Mouse (Mus musculus) mammary gland, adult 2 months (tissue): ENCODE results near the gene Slc35d2. TPM values are rescaled to one million over a fixed set of nuclear protein-coding genes. Genes with fewer than 3 reads are reported as not detected.

Source experiments
- polyA plus RNA-seq: library from polyadenylated mRNA; depleted of rRNA; stranded (reverse); fragments of >200 nt; gene quantifications from 2 replicates; pipeline ENCODE4 v1.2.3, GENCODE M21; 2012; ENCODE audit warnings: low replicate concordance; rRNA removed

Slc35d2 gene
- 7.3 and 7.6 TPM in 2 replicates for polyA plus RNA-seq

GRCm38 (mm10) chr13:64128858-64129615, at the start of gene Slc35d2:
TSS of gene Slc35d2 (minus strand) at chr13:64129368.

GRCm38 (mm10) chr13:64161548-64161915, 32.4 kb upstream of the Slc35d2 start, which contains the start of gene Habp4:
TSS of gene Habp4 (plus strand) at chr13:64161824.

GRCm38 (mm10) chr13:64153083-64153682, 24.0 kb upstream of the Slc35d2 start, which contains the start of gene Zfp367:
TSS of gene Zfp367 (minus strand) at chr13:64153202.

GRCm38 (mm10) chr13:64089130-64089529, 40.0 kb downstream of the Slc35d2 start, which contains the start of gene Hsd17b3:
TSS of gene Hsd17b3 (minus strand) at chr13:64089230.

Other genes starting within 250 kb of the Slc35d2 start
- not detected in 2 replicates for gene Hsd17b3, start 40.1 kb downstream of the Slc35d2 start, polyA plus RNA-seq
- gene Zfp367, start 23.8 kb upstream of the Slc35d2 start, polyA plus RNA-seq: 2.4 and 6.7 TPM in 2 replicates
- gene Habp4, start 32.5 kb upstream of the Slc35d2 start, polyA plus RNA-seq: 12.1 and 13.5 TPM in 2 replicates
- 2.8 and 5.8 TPM in 2 replicates for gene Cdc14b, start 145.9 kb upstream of the Slc35d2 start, polyA plus RNA-seq
- 8.8 and 20.4 TPM in 2 replicates for gene Aaed1, start 183.3 kb upstream of the Slc35d2 start, polyA plus RNA-seq
- 93.1 and 257 TPM in 2 replicates for gene Ctsl, start 241.5 kb upstream of the Slc35d2 start, polyA plus RNA-seq